Mouse (Mus musculus) testis, postnatal 10 days (tissue): ENCODE measurements around the gene Strip1.
"Not testable (repeated sequence)": the region's sequence is repeated elsewhere in the genome, so short reads cannot be mapped to it uniquely, and the experiment has no call there.

ENCODE experiments used
- DNase-seq: peaks from one replicate; pipeline ENCODE4 v3.0.0; 2021; ENCODE audit warnings: low spot score

Gene Strip1

DNA sequence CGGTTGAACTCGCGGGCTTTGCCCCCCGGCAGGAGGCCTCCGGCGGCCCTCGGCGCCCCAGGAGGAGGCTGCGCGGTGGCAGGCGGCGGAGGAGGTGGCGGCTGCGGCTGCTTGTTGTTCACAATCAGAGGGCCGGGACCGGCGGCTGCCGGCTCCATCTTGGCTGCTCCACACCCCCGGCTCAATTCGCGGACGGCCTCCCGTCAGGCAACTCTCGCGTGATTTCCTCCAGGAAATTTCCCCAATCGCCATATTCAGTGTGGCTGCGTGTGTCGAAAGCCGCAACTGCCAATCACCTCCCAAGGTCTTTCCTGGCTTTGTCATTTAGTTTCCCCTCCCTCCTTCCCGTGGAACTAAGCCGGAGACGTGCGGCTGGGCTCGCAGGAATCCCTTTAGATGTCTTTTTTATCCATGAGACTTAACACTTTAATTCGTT, at the start of gene Strip1:
Strip1 (minus strand) TSS at position 172 of the 436 bp plus-strand sequence.
- peak; percentile 93 for DNase-seq

DNA sequence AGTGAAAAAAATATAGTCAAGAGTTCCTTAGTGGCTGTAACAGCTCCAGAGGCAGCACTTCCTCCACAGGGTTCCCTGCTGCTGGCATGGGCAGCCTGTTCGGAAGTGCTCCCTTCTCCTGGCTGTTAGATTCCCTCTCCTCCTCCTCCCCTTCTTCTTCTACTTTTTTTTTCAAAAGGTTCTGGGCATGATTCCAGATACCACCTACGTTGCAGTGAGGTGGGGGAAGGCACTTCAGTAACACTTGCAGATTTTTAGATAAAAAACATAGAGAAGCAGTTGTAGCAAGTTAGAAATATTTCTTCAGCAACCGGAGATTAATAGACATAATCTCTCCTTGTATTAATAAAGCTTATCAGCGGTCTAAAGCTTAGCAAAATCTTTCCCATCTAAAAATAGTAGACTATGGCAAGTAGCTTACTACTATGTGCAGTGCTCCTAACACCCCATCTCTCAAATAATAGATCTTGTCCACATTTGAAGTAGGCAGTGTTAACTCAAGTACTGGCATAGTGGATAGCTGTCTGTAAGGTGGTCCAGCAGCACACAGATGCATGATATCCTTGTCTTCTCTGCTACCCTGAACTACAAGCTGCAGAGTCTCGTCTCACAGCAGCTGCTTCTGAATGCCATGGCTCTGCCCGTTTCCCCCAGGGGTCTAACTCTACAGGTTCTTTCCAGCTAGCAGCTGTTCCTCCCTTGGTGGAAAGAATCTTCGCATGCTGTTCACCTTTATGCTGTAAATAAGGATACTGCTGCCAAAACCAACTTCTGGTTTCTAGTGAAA, 49.5 kb upstream of the Strip1 start:
- DNase-seq = no peak

DNA sequence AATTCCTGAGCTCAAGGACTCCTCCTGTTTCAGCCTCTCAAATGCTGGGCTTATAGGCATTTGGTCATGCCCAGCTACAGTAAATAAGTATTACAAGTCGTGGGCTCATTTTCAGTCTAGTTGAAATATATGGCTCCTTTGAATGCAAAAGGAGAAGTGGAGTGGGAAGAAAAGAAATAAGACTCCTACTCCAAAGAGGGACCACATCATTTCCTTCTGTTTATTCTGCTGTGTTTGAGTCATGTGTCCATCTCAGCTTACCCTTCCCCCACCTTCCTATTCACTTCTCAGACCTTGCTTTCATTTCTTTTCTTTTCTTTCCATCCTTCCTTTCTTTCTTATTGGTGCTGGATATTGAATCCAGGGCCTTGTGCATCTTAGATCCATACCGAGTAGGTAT, 40.0 kb upstream of the Strip1 start:
- no peak for DNase-seq

DNA sequence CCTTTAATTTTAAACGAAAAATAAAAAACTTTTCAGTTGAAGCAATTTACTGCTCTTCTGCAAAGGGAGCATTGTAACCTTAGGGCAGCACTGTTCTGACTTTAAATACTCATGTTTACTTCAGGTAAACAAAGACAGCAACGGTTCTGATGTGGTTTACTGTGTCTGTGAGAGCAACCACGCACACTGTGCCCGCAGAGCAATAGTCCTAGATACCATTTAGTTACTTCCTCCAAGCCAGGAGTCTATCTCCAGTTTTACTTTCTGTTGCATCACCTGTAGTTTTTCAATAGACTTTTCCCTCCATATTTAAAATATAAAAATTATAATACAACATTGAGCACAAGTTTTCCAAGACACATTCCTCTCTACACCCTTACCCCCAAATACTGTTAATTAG, 39.0 kb upstream of the Strip1 start:
- DNase-seq = no peak

DNA sequence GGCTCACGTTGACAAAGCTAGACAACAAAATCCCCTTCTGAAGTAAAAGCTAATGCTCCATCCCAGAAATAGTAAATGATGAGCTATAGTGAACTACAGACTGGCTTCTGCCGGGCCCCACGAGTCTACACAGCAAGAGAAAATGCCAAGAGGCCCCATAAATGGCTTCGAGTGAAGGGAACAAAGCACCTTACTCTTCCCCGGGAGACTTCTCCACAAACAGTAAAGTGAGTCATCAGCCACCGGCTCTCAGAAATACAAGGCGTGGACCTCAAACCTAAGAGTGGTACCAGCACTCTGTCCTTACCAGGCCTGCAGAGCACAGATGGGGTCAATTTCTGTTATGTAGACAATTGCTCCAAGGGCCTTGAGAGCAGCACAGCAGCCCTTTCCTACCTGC, 37.3 kb upstream of the Strip1 start:
- DNase-seq = no peak

DNA sequence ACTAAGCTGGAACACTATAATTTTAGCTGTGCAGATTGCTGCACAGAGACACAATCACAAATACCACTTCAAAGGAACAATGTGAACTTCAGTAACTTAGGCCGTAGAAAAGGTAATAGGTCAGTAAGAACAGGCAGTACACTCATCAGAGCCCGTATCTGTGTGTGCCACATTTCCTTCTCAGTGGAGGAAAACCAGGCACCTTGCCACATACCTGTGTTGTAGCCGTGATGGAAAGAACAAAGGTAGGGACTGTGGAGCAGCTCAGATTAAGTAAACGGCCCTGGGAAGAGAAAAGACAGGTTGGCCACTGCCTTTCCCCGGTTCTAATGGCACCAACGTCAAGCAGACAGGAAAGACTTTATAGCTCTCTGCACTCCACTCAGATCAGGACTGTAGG, 35.9 kb upstream of the Strip1 start:
- DNase-seq = no peak

DNA sequence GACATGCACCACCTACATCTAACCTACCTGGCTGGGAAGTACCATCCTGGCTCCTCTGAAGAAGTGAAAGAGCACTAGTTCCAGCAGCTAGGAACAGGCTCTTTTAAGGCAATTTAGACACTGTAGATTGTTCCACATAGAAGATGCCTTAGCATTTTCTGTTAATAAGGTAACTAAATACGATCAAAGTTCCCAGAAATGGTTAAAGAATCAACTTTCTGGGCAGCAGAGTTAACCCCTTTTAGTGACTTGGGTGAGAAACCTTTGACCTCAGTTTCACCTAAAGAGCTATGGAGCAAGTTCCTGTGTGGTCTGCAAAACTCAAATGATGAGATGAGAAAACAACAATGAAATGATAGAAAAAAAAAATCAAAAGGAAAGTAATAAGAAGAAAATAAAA, 33.1 kb upstream of the Strip1 start:
- no peak for DNase-seq

DNA sequence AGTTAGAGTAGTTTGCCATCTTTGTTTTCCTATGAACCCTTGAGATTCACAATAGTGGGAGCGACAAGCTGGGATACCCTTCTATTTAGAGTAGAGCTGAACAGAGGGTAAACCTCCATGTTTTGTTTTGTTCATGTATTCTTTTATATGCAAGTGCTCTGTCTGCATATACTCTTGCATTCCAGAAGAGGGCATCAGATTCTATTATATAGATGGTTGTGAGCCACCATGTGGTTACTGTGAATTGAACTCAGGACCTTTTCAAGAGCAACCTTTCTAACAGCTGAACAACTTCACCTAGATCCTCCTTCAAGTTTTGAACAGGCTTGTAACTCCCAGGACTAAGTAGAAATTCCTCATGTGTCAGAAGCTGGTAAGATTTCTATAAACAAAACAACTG, 27.5 kb upstream of the Strip1 start:
- no peak for DNase-seq

DNA sequence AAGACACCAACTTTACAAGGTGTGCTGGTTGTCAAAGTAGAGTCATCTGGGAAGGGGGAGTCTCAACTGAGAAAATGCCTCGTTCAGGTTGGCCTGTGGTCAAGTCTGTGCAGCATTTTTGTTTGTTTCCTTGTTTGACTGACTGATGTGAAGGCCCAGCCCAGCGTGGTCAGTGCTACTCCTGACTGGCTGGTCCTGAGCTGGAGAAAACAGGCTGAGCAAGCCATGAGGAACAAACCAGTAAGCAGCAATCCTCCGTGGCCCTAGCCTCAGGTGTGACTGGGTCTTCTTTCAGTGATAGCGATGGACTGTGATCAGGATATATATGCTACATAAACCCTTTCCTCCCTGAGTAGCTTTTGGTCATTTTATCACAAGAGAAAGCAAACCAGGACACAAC, 25.4 kb upstream of the Strip1 start:
- no peak for DNase-seq

DNA sequence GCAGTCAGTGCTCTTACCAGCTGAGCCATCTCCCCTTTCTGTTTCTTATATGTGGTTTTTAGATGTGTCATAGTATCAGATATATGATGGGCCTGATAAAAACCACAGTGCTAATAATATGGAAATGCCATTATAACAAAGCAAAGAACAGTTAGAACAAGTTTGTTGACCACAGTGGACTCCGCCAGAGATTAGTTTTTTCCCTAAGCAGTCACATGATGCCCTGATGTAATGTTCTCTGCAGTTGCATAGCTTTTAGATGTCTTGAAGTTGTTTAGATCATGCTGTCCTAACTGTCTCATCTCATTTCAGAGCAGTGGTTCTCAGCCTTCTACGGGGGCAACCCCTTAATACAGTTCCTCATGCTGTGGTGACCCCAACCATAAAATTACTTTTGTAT, 24.7 kb upstream of the Strip1 start:
- DNase-seq = no peak

DNA sequence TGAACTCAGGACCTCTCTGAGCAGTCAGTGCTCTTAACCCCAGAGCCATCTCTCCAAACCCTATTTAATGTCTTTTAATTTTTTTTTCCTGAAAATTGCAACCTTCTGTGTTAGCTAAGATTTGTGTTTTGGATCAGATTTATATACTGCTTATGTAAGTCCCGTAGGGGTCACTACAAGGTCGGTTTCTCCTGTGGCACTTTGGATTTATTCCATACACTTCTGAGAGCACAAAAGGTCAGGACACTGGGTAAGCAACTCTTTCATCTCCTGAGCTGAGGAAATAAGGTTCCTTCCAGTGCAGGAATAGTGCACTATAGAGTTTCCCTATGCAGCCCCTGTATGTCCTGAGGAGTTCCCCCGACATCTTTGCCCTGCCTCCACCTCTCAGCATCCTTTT, 24.0 kb upstream of the Strip1 start:
- DNase-seq = no peak

DNA sequence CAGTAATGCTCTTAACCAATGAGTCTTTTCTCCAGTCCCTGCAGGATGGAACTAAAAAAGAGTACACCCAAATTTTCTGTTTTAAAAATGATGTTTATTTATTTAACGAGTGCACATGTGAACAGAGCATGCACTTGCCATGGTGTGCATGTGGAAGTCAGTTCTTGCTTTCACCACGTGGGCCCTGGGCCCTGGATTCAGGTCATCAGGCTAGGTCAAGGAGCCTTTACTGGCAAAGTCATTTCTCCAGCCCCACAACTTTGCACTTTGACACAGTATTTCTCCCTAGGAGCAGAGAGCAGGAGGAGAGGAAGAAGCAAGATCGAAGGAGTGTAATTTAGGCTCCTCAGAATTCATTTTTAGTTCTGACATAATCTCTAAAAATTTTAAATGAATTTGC, 23.4 kb upstream of the Strip1 start:
- no peak for DNase-seq

DNA sequence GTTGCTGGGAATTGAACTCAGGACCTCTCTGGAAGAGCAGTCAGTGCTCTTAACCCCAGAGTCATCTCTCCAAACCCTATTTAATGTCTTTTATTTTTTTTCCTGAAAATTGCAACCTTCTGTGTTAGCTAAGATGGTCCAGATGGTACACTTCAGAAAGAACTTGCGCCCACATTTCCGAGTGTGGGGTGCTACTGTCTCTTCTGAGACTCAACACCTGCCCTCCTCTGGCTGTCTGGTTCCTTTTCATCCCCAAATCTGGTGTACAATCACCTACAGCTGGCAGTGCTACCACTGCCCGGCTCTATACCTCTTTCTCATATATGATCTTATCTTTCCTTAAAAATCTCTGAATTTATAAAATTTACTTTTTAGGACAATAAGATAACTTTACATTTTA, 21.5 kb upstream of the Strip1 start:
- DNase-seq = no peak

DNA sequence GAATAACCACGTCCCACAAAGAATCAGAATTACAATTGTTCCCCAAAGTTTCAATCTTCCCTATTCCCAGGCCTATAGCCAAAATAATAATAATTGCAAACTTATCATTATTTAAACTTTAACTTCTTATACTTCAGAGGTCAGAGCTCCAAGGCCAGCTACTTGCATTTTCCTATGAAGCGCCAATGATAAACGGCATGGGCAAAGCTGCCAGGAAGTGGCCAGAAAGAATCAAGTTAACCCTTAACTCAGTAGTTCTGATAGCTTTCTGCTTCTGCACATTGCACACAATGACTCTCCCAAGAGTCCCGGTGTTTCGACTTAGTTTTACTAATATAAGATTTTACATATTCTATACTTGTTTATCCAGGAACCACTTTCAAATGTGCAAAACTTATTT, 18.8 kb upstream of the Strip1 start:
- not testable (repeated sequence) for DNase-seq

DNA sequence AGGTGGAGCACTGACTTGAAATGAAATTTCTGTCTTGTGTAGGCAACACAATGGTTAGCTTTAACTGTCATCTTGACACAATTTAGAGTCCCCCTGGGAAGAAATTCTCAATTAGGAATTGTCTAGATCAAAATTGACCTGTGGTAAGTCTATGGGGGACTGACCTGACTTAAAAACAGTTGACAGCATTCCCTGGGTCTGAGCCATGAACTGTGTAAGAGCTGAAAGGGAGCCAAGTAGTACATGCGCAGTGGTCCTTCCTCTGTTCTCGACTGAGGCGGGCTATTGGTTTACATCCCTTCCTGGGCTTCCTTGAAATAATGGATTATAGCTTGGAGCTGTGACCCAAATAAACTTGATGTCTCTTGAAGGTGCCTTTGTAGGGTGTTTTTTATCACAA, 15.5 kb upstream of the Strip1 start:
- DNase-seq = no peak

DNA sequence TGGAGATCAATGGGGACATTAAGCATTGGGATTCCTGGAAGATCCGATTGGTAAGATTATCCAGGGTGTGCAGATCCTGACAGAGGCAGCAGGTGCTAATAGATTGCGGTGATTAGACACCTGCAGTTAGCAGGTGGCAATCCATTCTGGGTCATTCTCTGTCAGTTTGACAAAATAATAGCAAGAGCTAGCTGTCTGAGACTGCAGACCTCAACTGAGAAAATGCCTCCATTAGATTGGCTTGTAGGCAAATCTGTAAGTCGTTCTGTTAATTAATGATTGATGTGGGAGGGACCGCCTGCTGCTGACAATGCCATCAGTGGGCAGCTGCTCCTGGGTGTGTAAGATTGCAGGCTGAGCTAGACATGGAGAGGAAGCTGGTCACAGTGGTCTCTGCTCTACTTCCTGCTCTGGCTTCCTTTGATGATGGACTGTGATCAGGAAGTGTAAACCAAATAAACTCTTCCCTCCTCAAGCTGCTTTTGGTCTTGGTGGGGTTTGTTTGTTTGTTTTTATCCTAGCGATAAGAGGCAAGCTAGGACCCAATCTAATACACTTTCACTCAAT, 6.2 kb upstream of the Strip1 start:
- DNase-seq = peak; percentile 6

DNA sequence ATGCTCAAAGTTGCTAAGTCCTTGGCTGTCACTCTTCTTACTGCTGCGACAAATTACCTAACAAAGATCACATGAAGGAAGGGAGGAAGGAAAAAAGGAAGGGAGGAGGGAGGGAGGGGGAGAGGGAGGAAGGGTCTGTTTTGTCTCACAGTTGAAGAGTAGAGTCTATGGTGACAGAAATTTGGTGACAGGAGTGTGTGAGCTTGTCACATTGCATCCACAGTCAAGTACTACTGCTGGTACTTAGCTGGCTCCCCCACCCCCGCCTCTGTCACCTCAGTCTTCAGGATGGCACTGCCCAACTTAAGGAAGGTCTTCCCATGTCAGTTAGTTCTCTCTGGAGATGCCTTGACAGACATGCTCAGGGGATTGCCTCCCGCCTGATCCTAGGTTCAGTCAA, 4.7 kb upstream of the Strip1 start:
- no peak for DNase-seq

DNA sequence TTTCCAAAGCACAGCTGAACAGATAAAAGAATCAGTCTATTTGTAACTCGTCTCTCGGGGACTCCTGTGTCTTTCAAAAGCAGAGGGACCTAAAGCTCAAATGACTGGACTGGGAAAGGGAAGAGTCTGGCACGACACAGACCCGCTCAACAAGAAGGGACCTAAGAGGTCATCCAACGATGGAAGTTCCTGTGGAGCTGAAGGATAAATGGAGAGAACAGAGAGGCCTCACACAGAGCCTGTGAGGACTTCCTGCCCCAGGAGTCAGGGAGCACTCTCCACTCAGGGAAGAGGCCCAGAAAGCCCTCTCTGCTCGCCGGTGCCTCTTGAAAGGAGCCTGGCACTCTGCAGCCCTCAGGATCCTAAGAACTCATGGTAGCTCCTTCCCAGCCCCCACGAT, 4.3 kb upstream of the Strip1 start:
- no peak for DNase-seq

DNA sequence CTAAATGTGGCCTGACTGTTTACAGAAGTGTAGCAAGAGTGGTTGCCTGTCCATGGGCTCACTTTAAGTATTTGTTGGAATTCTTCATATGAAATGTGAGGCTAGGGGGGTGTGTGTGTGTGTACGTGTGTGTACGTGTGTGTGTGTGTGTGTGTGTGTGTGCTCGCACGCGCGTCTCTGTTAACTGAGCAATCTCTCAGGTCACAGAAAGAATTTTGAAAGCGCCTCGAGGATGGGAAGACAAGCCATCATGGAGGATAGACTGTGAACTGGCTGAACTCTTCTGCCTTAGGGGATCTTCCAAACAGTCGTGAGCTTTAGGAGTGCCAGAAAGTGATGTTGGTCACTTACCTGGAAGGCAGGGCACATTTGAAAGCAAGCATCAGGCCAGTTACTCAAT, 2.4 kb upstream of the Strip1 start:
- DNase-seq = peak; percentile 19

DNA sequence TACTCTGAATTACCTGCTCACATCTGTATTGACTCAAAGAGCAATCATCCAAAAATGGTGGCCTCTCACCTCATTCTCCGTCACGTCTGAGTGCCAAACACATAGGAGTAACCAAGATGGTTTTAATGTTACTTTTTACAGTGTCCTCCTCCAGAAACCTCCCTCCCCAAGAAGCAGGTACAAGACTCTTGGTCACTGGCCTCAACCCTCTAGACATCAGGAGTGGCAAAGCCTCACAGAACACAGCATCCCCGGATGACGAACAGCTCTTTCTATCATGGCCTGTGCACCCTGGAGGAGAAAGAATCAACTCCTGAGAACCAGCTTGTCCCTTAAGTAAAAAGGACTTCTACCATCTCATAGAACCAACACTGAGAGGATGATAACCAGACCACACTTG, 1.3 kb upstream of the Strip1 start:
- DNase-seq = peak; percentile 26

DNA sequence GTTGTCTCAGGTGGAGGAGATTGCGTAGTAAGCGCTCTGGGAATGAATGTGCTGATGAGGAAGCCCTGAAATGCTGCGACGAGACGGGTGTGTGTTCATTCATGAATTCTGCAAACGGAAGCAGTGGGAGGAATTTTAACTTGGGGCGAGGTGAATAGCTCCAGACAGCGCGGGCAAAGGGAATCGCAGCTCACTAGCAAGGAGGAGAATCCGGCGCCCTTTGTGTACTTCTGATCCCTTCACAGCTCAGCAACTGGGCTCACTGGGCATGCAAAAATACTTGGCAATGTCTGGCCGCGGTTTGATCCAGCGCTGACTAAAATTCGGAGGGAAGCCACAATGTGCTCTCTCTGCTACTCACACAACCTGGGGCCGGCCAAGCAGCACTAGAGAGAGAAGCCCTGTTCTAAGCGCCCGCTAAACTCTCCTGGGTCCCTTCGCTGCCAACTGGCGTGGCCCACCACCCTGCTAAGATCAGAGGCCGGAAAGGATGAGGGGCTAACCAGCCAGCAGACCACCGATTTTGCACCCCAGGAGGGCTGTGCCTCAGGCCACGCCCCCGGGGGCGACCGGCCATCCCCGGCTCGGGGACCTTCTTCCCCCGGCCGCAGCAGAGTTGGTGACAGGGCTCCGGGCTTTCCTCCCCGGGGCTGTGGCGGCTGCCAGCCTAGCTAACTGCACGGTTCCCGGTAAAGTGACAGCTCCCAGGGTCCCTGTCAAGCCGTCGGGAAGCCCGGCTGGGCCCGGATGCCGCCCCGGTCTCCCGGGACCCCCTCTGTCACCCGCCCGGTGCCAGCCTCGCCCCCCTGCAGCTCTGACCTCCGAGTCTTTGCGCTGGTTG, 592 bp downstream of the Strip1 start, which contains the start of gene Gm10961:
Gm10961 (plus strand) TSS at position 641 of the 841 bp plus-strand sequence.
- DNase-seq = peak; percentile 71

DNA sequence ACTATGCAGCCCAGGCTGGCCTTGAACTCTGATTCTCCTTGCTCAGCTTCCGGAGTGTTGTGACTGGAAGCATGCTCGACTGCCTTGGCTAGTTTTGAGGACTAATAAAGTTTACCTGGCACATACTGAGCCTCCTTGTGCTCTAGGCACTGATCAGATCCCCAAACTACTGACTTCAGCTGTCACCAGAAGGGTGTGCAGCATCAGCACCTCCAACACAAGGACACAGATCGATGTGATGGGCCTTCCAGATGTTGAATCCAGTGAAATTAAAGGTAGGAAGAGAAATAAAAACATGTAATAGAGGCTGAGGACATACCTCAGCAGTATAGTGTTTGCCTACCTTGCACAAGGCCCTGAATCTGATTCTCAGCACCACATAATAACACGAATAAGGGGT, 2.1 kb downstream of the Strip1 start:
- peak; percentile 7 for DNase-seq

DNA sequence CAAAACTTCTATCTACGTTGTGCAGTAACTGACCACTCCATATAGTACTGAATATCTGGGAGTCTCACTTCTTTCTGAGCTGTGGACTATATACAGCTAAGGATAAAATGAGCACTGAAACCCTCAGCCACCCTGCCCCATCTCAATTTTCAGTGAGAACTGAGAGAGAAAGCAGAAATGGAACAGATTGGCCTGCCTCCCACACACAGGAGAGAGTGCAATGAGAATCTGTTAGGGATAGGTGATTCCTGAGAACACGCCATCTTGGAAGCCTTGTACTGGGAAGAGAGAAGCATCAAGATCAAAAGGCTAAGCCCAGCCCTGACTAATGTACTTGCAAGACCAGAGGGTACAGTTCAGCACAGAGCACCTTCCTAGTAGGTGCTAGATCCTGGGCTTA, 2.9 kb downstream of the Strip1 start:
- DNase-seq = peak; percentile 9
